Mouse (Mus musculus): Measurements from ENCODE around the gene Ephx1. TPM values are rescaled to one million over a fixed set of nuclear protein-coding genes. Genes with fewer than 3 reads are reported as not detected.

The Ephx1 gene
- polyA plus RNA-seq, 1 experiment = 142 TPM

- Histone ChIP-seq H3K4me1 (ENCODE audit: control insufficient read depth, insufficient read depth, low read length) (peaks cover 23% of the 10 kb centered on the region), H3K4me3 (replicated peaks; ENCODE audit: extremely low read depth, low read depth, low read length) (peak overlapping the region; percentile 41)
- TF ChIP-seq POLR2A (IDR thresholded peaks at IDR 0.05; ENCODE audit: borderline replicate concordance, extremely low read depth, low read depth, low read length) (no peak), CTCF (IDR thresholded peaks at IDR 0.05; ENCODE audit: insufficient read depth, low read length) (no peak)
- no peak for DNase-seq
- WGBS = 65% methylated on average over 4 of the region's 4 CpGs
These were observed 4.7 kb downstream of the Ephx1 start for GRCm38 (mm10) chr1:181016045-181016444.

DNA sequence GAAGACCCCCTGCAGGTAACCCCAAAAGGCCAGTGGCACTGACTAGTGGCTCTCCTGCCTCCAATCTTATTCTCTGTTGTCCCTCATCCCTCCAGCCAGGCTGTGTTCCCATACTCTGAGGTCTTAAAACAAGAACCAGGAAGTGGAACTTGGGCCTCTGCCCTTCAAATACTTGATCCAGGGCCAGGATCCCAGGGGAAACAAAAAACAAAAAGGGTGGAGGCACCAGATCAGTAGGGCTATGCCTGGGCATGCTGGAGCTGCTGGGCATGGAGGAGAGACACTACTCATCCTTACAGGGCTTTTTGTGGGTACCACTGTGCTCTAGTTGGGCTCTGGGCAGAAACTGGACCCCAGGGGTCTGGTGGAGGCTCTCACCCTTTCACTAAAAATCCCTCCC, 5.1 kb downstream of the Ephx1 start:
- peaks cover 24% of the 10 kb centered on the region for H3K4me1 ChIP-seq (ENCODE audit: control insufficient read depth, insufficient read depth, low read length)
- H3K4me3 ChIP-seq (replicated peaks; ENCODE audit: extremely low read depth, low read depth, low read length) = no peak overlapping the region
- TF ChIP-seq POLR2A (IDR thresholded peaks at IDR 0.05; ENCODE audit: borderline replicate concordance, extremely low read depth, low read depth, low read length) (peak; percentile 83; the same call in 1 of the 2 replicates), CTCF (IDR thresholded peaks at IDR 0.05; ENCODE audit: insufficient read depth, low read length) (no peak)
- DNase-seq = peak; percentile 84

- TF ChIP-seq CTCF (IDR thresholded peaks at IDR 0.05; ENCODE audit: insufficient read depth, low read length) (no peak), POLR2A (IDR thresholded peaks at IDR 0.05; ENCODE audit: borderline replicate concordance, extremely low read depth, low read depth, low read length) (peak; percentile 21; the same call in 1 of the 2 replicates)
- peak; percentile 41 for DNase-seq
- Histone ChIP-seq H3K4me1 (ENCODE audit: control insufficient read depth, insufficient read depth, low read length) (peaks cover 30% of the 10 kb centered on the region), H3K4me3 (replicated peaks; ENCODE audit: extremely low read depth, low read depth, low read length) (no peak overlapping the region)
- WGBS = 37% methylated on average over 6 of the region's 6 CpGs
These were observed 5.8 kb downstream of the Ephx1 start for GRCm38 (mm10) chr1:181014731-181015500.

GRCm38 (mm10) chr1:181013446-181013845, 7.3 kb downstream of the Ephx1 start:
- DNase-seq = no peak
- TF ChIP-seq POLR2A (IDR thresholded peaks at IDR 0.05; ENCODE audit: borderline replicate concordance, extremely low read depth, low read depth, low read length) (no peak), CTCF (IDR thresholded peaks at IDR 0.05; ENCODE audit: insufficient read depth, low read length) (no peak)
- WGBS = 68% methylated on average over 6 of the region's 6 CpGs
- Histone ChIP-seq H3K4me1 (ENCODE audit: control insufficient read depth, insufficient read depth, low read length) (peaks cover 32% of the 10 kb centered on the region), H3K4me3 (replicated peaks; ENCODE audit: extremely low read depth, low read depth, low read length) (no peak overlapping the region)

DNA sequence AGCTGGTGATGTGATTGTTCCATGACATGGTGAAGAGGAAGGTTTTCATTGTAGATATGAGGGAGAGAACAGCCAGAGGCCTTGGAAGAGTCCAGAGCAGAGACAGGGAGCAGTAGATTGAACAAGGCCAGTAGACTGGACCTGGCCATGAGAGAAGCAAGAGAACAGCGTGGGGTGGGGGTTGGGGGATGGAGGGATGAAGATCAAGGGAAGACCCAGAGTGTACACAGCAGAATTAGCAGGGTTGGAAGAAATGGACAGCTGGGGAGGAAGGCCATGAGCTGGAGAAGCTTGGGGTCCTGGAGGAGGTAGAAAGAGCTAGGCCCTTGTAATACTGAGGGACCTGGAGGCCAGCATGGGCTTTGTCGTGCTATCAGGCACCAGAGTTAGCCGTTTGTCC, 8.3 kb downstream of the Ephx1 start:
- TF ChIP-seq CTCF (IDR thresholded peaks at IDR 0.05; ENCODE audit: insufficient read depth, low read length) = no peak
- TF ChIP-seq POLR2A (IDR thresholded peaks at IDR 0.05; ENCODE audit: borderline replicate concordance, extremely low read depth, low read depth, low read length) = no peak
- WGBS = 77% methylated on average over 3 of the region's 3 CpGs
- Histone ChIP-seq H3K4me3 (replicated peaks; ENCODE audit: extremely low read depth, low read depth, low read length) (no peak overlapping the region), H3K4me1 (ENCODE audit: control insufficient read depth, insufficient read depth, low read length) (peaks cover 36% of the 10 kb centered on the region)
- DNase-seq = no peak

DNA sequence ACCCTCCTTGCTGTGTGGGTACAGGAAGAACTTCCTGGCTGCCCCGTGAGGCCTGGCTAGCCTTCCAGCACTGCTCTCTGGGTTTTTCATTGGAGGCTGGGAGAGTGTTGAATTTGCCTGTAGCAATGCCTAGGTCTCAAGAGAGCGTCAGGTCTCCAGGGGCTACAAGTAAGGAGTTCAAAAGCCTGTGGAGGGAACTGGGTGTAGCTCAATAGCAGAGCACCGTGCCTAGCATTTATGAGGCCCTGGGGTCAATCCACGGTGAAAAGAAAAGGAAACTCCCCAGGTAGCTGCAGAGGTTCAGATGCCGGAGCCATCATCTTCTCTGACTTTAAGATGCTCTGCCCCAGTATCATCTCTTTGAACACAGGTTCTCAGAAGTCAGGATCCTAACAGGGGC, 9.1 kb downstream of the Ephx1 start:
- WGBS = 71% methylated on average over 5 of the region's 5 CpGs
- H3K4me3 ChIP-seq (replicated peaks; ENCODE audit: extremely low read depth, low read depth, low read length) = no peak overlapping the region
- TF ChIP-seq CTCF (IDR thresholded peaks at IDR 0.05; ENCODE audit: insufficient read depth, low read length) (no peak), POLR2A (IDR thresholded peaks at IDR 0.05; ENCODE audit: borderline replicate concordance, extremely low read depth, low read depth, low read length) (no peak)
- peaks cover 36% of the 10 kb centered on the region for H3K4me1 ChIP-seq (ENCODE audit: control insufficient read depth, insufficient read depth, low read length)
- DNase-seq = no peak

DNA sequence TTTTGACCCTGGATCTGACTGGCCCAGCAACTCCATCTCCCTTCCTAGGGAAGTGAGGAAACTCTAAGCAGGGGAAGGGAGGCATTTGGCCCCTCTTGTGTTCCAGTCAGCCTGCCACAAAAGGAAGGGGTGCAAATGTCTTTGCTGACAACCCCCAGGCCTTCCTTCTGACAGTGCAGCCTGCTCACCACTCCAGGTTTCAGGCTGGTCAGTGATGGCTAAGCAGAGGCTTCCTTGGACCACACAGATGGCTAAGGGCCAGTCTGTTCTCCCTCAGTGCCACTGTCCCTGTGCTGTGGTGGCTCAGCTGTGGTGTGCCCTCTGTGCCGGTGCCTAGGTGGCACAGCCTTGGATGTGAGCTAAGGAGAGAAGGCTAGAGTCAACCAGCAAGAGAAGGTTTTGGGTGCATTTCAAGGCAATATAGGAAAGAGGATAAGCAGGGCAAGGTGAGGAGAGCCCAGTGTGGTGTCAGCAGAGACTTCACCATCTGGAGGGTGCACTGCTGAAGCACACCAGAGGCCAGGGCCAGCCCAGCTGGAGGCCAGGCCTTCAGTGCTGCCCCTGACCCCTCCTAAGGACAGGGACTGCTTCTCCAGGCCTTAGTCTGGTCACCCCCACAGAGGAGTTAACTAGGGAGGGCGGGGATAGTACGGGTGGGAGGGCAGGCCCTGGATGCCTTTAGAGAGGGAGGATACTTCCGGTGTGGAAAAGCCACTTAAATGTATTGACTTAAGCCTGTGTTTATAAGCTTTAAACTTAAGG, 10.4 kb downstream of the Ephx1 start:
- TF ChIP-seq CTCF (IDR thresholded peaks at IDR 0.05; ENCODE audit: insufficient read depth, low read length) = no peak
- TF ChIP-seq POLR2A (IDR thresholded peaks at IDR 0.05; ENCODE audit: borderline replicate concordance, extremely low read depth, low read depth, low read length) = no peak
- no peak for DNase-seq
- H3K4me1 ChIP-seq (ENCODE audit: control insufficient read depth, insufficient read depth, low read length) = peaks cover 28% of the 10 kb centered on the region
- H3K4me3 ChIP-seq (replicated peaks; ENCODE audit: extremely low read depth, low read depth, low read length) = no peak overlapping the region
- WGBS = 46% methylated on average over 4 of the region's 4 CpGs

DNA sequence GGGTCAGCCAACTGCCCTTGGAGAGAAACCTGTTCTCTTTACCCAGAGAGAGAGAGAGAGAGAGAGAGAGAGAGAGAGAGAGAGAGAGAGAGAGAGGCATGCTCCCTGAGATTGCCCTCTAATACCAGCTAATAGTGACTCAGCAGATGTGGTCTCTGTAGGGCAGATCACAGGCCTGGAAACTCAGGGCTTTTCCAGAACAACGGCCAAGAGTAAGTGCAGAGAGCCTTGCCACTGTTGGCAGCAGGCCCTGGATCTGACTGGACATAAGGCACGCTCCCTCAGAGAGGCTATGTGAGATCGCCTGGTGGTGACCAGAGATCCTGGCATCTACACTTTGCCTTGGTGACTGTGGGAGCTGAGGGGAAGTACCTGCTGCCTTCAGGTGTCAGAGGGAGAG, 10.9 kb downstream of the Ephx1 start:
- TF ChIP-seq POLR2A (IDR thresholded peaks at IDR 0.05; ENCODE audit: borderline replicate concordance, extremely low read depth, low read depth, low read length) (no peak), CTCF (IDR thresholded peaks at IDR 0.05; ENCODE audit: insufficient read depth, low read length) (no peak)
- 16% methylated on average over 3 of the region's 3 CpGs for WGBS
- peak; percentile 40 for DNase-seq
- H3K4me1 ChIP-seq (ENCODE audit: control insufficient read depth, insufficient read depth, low read length) = peaks cover 22% of the 10 kb centered on the region
- no peak overlapping the region for H3K4me3 ChIP-seq (replicated peaks; ENCODE audit: extremely low read depth, low read depth, low read length)

DNA sequence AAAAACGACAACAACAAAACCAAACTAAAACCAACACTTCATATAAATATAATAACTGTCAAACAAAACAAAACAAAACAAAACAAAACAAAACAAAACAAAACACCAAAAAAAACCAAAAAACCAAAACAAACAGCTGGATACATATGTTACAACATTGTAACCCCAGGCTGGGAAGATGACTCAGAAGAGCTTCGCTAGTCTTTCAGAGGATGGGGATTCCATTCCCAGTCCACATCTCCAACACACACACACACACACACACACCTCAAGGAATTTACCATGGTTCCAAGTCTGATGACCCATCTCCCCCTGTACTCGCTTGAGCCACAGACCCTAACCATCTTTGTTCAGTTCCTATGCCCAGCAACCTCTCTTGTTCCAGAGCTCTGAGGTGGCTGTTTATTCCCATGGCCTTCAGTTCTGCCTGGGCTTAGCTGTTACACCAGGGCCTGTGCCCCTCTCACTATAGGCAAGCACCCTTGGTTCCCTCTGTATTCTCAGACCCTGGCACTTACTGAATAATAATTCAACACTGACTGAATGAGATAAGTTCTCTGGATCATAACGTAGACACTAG, 11.6 kb downstream of the Ephx1 start:
- Histone ChIP-seq H3K4me3 (replicated peaks; ENCODE audit: extremely low read depth, low read depth, low read length) (no peak overlapping the region), H3K4me1 (ENCODE audit: control insufficient read depth, insufficient read depth, low read length) (peaks cover 16% of the 10 kb centered on the region)
- TF ChIP-seq POLR2A (IDR thresholded peaks at IDR 0.05; ENCODE audit: borderline replicate concordance, extremely low read depth, low read depth, low read length) (no peak), CTCF (IDR thresholded peaks at IDR 0.05; ENCODE audit: insufficient read depth, low read length) (no peak)
- no peak for DNase-seq
- WGBS = 80% methylated on average over 4 of the region's 4 CpGs
